Mouse (Mus musculus) lung, postnatal 0 days (tissue): ENCODE measurements around the gene Mphosph9. TPM values are rescaled to one million over a fixed set of nuclear protein-coding genes. Genes with fewer than 3 reads are reported as not detected.
A peak's percentile ranks its signal among the peaks of the same experiment; 100 is the strongest.

Source experiments
- ATAC-seq: fragments of 200-750 bp; cut with Nextera tagmentation; 2 replicates; pipeline ENCODE4 v1.8.0; 2017; ENCODE audit warnings: moderate library complexity
- DNase-seq: peaks from one replicate; pipeline ENCODE4 v3.0.0-alpha.2; 2016; ENCODE audit warnings: low spot score
- H3K27ac ChIP-seq: fragments of 300-500 bp; sonication (generic); 2 replicates; pipeline ENCODE4 v1.5.1; 2014; ENCODE audit warnings: antibody characterized with exemption, mild to moderate bottlenecking, low read length, mixed read lengths
- H3K27me3 ChIP-seq: fragments of 300-500 bp; sonication (generic); replicated peaks from 2 replicates; pipeline ENCODE4 v1.6.1; 2014; ENCODE audit warnings: low read length, mixed read lengths; ENCODE audit not compliant: insufficient read depth
- H3K36me3 ChIP-seq: fragments of 300-500 bp; sonication (generic); 2 replicates; pipeline ENCODE4 v1.6.1; 2014; ENCODE audit warnings: low read length, mixed read lengths; ENCODE audit not compliant: insufficient read depth
- H3K4me1 ChIP-seq: fragments of 300-500 bp; sonication (generic); 2 replicates; pipeline ENCODE4 v1.6.1; 2014; ENCODE audit warnings: antibody characterized with exemption, low read depth, low read length, mixed read lengths; ENCODE audit not compliant: insufficient read depth
- H3K4me2 ChIP-seq: fragments of 300-500 bp; sonication (generic); replicated peaks from 2 replicates; pipeline ENCODE4 v1.6.1; 2014; ENCODE audit warnings: low read depth, mild to moderate bottlenecking, low read length, moderate library complexity, mixed read lengths
- H3K4me3 ChIP-seq: fragments of 300-500 bp; sonication (generic); 2 replicates; pipeline ENCODE4 v1.5.1; 2014; ENCODE audit warnings: low read depth, low read length
- H3K9ac ChIP-seq: fragments of 300-500 bp; sonication (generic); replicated peaks from 2 replicates; pipeline ENCODE4 v1.6.1; 2014; ENCODE audit warnings: low read depth, mild to moderate bottlenecking
- H3K9me3 ChIP-seq: fragments of 300-500 bp; sonication (generic); 2 replicates; pipeline ENCODE4 v1.6.1; 2016; ENCODE audit warnings: low read length, mixed read lengths
- CTCF ChIP-seq: IDR thresholded peaks from 2 replicates; pipeline ENCODE4 v1.5.1; 2016; ENCODE audit warnings: antibody characterized with exemption, mild to moderate bottlenecking
- EP300 ChIP-seq: IDR thresholded peaks from 2 replicates; pipeline ENCODE4 v1.6.1; 2016; ENCODE audit warnings: antibody characterized with exemption, mild to moderate bottlenecking, control low read depth
- WGBS: fragments of 180-500 bp; shearing (Covaris S2); extraction: QIAGEN DNeasy Blood & Tissue Kit; methylation state at CpG from one replicate; pipeline ENCODE4 v1.1.7; 2014; 5-methylcytosine and 5-hydroxymethylcytosine counted together
- polyA plus RNA-seq: library from polyadenylated mRNA; unstranded; fragments of >200 nt; fragmentation: Nextera tagmentation; extraction: Ambion mirVana; gene quantifications from 2 replicates; pipeline ENCODE4 v1.2.1, GENCODE M21; 2015

Mphosph9 gene
- polyA plus RNA-seq, 1 experiment from 2014 or later: 3.4 TPM

DNA sequence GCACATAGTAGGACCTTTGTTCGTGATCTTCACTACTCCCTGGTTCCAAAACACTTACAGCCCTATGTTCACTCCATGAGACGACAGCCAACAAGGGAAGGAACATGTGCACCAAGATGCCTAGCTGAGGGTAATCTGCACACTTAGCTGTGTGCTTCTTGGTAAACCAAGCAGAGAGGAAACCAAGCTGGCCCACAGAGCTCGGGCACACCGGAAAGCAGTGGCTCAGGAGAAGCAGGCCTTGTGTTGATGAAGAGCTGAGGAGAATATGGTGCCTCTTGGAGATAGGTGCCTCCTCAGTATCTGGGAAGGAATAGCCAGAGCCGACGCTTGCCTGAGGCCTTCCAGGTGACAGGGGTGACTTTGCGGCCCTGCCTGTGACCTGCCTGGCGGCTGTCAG, 104.2 kb downstream of the Mphosph9 start:
- ATAC-seq: no peak
- peaks cover 32% of the 10 kb centered on the region for H3K4me1 ChIP-seq
- H3K4me3 ChIP-seq: no peak overlapping the region
- H3K4me2 ChIP-seq: no peak overlapping the region
- WGBS: 85% methylated on average over 8 of the region's 8 CpGs
- H3K27ac ChIP-seq: no peak overlapping the region
- TF ChIP-seq CTCF: no peak
- TF ChIP-seq EP300: no peak
- H3K27me3 ChIP-seq: no peaks in the 10 kb centered on the region
- no peaks in the 10 kb centered on the region for H3K9me3 ChIP-seq
- H3K36me3 ChIP-seq: no peaks in the 10 kb centered on the region; the same call in 1 of the 2 replicates
- no peak overlapping the region for H3K9ac ChIP-seq
- no peak for DNase-seq

DNA sequence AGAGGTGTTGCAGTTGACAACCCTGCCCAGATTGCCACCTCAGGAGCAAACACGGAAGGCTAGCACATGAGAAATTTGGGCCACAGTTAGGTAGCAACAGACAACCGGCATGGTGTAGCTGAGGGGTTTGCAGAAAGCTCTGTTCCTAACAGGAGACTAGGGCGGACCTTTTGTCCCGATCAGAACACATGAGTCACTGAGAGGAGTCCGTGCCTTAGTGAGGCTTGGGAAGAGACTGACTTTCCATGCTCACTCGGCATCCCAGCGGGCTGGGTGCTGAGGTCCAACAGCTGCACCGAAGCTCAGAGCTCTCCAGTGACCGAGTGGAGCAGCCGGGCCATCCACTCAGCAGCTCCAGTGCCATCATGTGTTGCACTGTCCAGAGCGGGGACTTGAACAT, 105.1 kb downstream of the Mphosph9 start:
- Histone ChIP-seq H3K4me2 (no peak overlapping the region), H3K9ac (no peak overlapping the region), H3K36me3 (no peaks in the 10 kb centered on the region; the same call in 1 of the 2 replicates), H3K27me3 (no peaks in the 10 kb centered on the region), H3K4me1 (peaks cover 39% of the 10 kb centered on the region), H3K4me3 (no peak overlapping the region), H3K9me3 (no peaks in the 10 kb centered on the region), H3K27ac (peak overlapping the region; percentile 51; the same call in 1 of the 2 replicates)
- WGBS: 73% methylated on average over 11 of the region's 11 CpGs
- DNase-seq: peak; percentile 44
- ATAC-seq: peak; percentile 14
- no peak for TF ChIP-seq EP300
- no peak for TF ChIP-seq CTCF

DNA sequence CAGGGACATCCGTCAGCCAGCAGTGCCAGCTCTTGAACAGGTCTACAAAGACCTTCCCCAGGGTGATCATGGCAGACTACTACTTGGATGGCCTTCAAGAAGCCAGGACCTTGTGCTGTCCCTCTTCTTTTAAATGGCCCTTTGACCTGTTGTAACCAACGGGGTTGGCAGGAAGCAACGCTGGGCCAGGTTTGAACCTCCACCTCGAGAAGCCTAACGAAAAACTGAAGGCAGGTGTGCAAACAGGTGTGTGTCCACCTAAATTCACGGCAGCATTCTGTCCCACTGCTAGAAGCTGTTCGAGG, 106.1 kb downstream of the Mphosph9 start:
- Histone ChIP-seq H3K27ac (peak overlapping the region; percentile 71), H3K4me2 (no peak overlapping the region), H3K9ac (no peak overlapping the region), H3K27me3 (no peaks in the 10 kb centered on the region), H3K36me3 (no peaks in the 10 kb centered on the region; the same call in 1 of the 2 replicates), H3K4me1 (peaks cover 38% of the 10 kb centered on the region), H3K9me3 (no peaks in the 10 kb centered on the region), H3K4me3 (no peak overlapping the region)
- TF ChIP-seq EP300 (no peak), CTCF (no peak)
- DNase-seq (no peak), ATAC-seq (no peak)
- WGBS: 63% methylated on average over 7 of the region's 7 CpGs

DNA sequence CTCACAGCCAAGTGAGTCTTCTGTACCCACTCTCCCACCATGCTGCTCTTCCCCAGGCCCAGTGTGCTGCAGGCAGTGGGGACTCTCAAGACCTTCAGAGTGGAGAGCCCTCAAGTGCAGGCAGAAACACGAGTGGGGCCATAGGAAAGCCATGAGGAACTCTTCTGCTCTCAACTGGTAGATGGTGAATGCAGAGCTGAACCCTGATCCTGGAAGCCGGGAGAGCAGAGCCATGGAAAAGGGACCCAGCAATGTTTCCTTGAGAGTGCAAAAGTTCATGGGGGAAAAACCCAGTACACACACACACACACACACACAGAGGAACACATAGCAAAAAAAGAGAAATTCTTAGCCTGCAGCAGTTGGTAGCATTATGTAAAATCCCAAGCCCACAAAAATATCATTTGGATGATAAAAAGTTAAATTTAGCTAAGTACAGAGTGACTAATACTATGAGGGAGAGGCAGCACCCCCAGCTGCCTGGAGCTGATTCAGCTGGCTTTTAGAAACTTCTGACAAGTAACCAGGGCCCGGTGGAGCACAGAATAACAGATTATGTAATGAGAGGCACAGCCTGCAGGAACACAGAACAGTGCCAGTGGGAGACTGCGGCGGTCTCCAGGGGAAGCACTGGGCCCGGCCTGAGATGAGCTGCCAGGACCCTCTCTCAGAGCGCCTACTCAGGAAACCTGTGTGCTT, 106.6 kb downstream of the Mphosph9 start:
- no peaks in the 10 kb centered on the region; the same call in 1 of the 2 replicates for H3K36me3 ChIP-seq
- no peak overlapping the region for H3K4me2 ChIP-seq
- H3K4me1 ChIP-seq: peaks cover 37% of the 10 kb centered on the region
- TF ChIP-seq CTCF (peak; percentile 36), EP300 (peak; percentile 45; the same call in 1 of the 2 replicates)
- WGBS: 42% methylated on average over 7 of the region's 7 CpGs
- H3K27me3 ChIP-seq: no peaks in the 10 kb centered on the region
- H3K9me3 ChIP-seq: no peaks in the 10 kb centered on the region
- ATAC-seq (peak; percentile 83), DNase-seq (peak; percentile 93)
- no peak overlapping the region for H3K9ac ChIP-seq
- peak overlapping the region; percentile 71 for H3K27ac ChIP-seq
- no peak overlapping the region for H3K4me3 ChIP-seq

DNA sequence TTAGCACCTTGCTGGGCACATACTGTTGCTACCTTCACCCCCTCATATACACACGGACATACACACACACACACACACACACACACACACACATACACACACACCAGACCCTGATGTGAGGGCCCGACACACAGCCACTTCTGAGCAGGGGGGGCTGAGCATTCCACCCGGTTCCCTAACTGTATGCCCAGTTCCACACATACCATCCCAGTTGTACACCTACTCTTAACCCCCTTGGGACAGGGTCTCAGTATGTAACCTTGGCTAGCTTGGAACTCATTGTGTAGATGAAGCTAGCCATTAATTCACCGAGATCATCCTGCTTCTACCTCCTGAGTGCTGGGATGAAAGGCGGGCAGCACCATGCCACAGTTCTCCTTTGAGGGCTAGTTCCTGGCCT, 107.2 kb downstream of the Mphosph9 start:
- no peaks in the 10 kb centered on the region for H3K9me3 ChIP-seq
- no peak overlapping the region for H3K4me2 ChIP-seq
- no peaks in the 10 kb centered on the region for H3K27me3 ChIP-seq
- H3K4me3 ChIP-seq: no peak overlapping the region
- TF ChIP-seq EP300: no peak
- TF ChIP-seq CTCF: no peak
- ATAC-seq (no peak), DNase-seq (no peak)
- H3K9ac ChIP-seq: no peak overlapping the region
- WGBS: 92% methylated on average over 5 of the region's 5 CpGs
- peak overlapping the region; percentile 66; the same call in 1 of the 2 replicates for H3K27ac ChIP-seq
- no peaks in the 10 kb centered on the region; the same call in 1 of the 2 replicates for H3K36me3 ChIP-seq
- H3K4me1 ChIP-seq: peaks cover 37% of the 10 kb centered on the region

DNA sequence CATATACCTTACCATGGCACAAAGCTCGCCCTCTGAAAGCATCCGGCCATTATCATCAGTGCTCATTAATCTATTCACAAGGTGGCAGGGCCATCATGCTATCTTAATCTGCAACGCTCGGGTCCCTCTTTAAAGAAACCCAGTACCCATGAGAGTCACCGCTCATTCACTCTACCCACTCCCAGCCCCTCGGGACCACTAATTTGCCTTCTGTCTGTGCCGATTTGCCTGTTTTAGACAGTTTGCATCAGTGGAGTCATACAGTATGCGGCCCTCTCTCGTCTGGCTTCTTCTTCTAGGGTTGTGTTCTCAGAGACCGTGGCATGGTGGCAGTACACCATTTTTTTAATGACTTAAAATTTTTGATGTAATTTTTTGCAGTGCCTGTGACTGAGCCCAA, 108.3 kb downstream of the Mphosph9 start:
- Histone ChIP-seq H3K4me3 (no peak overlapping the region), H3K27ac (no peak overlapping the region), H3K36me3 (no peaks in the 10 kb centered on the region), H3K4me1 (peaks cover 41% of the 10 kb centered on the region), H3K9me3 (no peaks in the 10 kb centered on the region), H3K27me3 (no peaks in the 10 kb centered on the region), H3K4me2 (no peak overlapping the region), H3K9ac (no peak overlapping the region)
- WGBS: 86% methylated on average over 10 of the region's 10 CpGs
- no peak for DNase-seq
- no peak for TF ChIP-seq EP300
- no peak for TF ChIP-seq CTCF
- no peak for ATAC-seq
